Mouse (Mus musculus): ENCODE results near the gene Rps27. TPM values are rescaled to one million over a fixed set of nuclear protein-coding genes. Genes with fewer than 3 reads are reported as not detected.

Gene Rps27
- polyA plus RNA-seq, 1 experiment from 2014 or later: 574 TPM

DNA sequence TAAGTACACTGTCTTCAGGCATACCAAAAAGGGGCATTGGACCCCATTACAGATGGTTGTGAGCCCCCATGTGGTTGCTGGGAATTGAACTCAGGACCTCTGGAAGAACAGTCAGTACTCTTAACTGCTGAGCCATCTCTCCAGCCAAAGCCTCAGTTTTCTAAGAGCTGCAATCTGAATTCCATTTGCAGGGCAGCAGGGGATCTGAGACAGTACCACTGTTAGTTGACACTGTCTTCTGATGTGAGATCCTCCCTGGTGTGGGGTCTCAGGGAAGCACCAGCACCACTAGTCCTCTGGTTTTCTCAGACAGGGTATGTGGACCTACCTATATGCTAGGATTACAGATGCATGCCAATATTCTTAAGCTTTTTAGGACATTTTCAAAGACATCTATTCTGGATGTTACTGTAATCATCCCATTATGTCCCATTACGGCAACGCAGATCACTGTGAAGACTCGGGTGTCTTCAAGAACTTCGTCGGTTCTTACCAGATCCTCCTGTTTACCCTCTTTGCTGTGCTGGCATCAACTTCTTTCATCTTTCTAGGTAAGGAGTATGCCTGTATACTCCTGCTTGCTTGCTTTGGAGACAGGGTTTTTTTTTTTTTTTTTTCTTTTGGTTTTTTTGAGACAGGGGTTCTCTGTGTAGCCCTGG lies 3.4 kb downstream of the Rps27 start:
- H3K4me3 ChIP-seq (replicated peaks): no peak overlapping the region
- no peak overlapping the region for H3K27ac ChIP-seq (replicated peaks)
- no peak overlapping the region for H3K9ac ChIP-seq
- H3K4me2 ChIP-seq: no peak overlapping the region
- ATAC-seq (ENCODE audit: insufficient read depth): no peak
- WGBS (ENCODE audit: insufficient replicate concordance): 86% methylated on average over 5 of the region's 5 CpGs
- H3K36me3 ChIP-seq (replicated peaks): peaks cover 56% of the 10 kb centered on the region
- H3K9me3 ChIP-seq (replicated peaks): no peaks in the 10 kb centered on the region
- H3K27me3 ChIP-seq: no peaks in the 10 kb centered on the region
- peaks cover 33% of the 10 kb centered on the region for H3K4me1 ChIP-seq (replicated peaks)

GRCm38 (mm10) chr3:90208662-90209061 lies 4.8 kb downstream of the Rps27 start:
- no peak for ATAC-seq (ENCODE audit: insufficient read depth)
- Histone ChIP-seq H3K36me3 (replicated peaks) (peaks cover 56% of the 10 kb centered on the region), H3K9ac (no peak overlapping the region), H3K4me3 (replicated peaks) (no peak overlapping the region), H3K27me3 (no peaks in the 10 kb centered on the region), H3K4me2 (no peak overlapping the region), H3K4me1 (replicated peaks) (peaks cover 27% of the 10 kb centered on the region), H3K9me3 (replicated peaks) (no peaks in the 10 kb centered on the region), H3K27ac (replicated peaks) (no peak overlapping the region)
- WGBS (ENCODE audit: insufficient replicate concordance): 75% methylated on average over 2 of the region's 2 CpGs

- Histone ChIP-seq H3K9ac (no peak overlapping the region), H3K9me3 (replicated peaks) (no peaks in the 10 kb centered on the region), H3K27me3 (no peaks in the 10 kb centered on the region), H3K4me2 (no peak overlapping the region), H3K4me1 (replicated peaks) (no peaks in the 10 kb centered on the region), H3K4me3 (replicated peaks) (no peak overlapping the region), H3K27ac (replicated peaks) (no peak overlapping the region), H3K36me3 (replicated peaks) (peaks cover 26% of the 10 kb centered on the region)
- ATAC-seq (ENCODE audit: insufficient read depth): no peak
- WGBS (ENCODE audit: insufficient replicate concordance): 91% methylated on average over 2 of the region's 2 CpGs
Observed at GRCm38 (mm10) chr3:90204582-90204981, 8.9 kb downstream of the Rps27 start.

- no peaks in the 10 kb centered on the region for H3K4me1 ChIP-seq (replicated peaks)
- no peak overlapping the region for H3K4me3 ChIP-seq (replicated peaks)
- peaks cover 16% of the 10 kb centered on the region for H3K36me3 ChIP-seq (replicated peaks)
- no peak for ATAC-seq (ENCODE audit: insufficient read depth)
- H3K4me2 ChIP-seq: no peak overlapping the region
- no peaks in the 10 kb centered on the region for H3K27me3 ChIP-seq
- H3K9ac ChIP-seq: no peak overlapping the region
- no peaks in the 10 kb centered on the region for H3K9me3 ChIP-seq (replicated peaks)
- H3K27ac ChIP-seq (replicated peaks): no peak overlapping the region
- WGBS (ENCODE audit: insufficient replicate concordance): 61% methylated on average over 5 of the region's 5 CpGs
Observed at GRCm38 (mm10) chr3:90203619-90204018, 9.8 kb downstream of the Rps27 start.

- no peak overlapping the region for H3K9ac ChIP-seq
- H3K9me3 ChIP-seq (replicated peaks): no peaks in the 10 kb centered on the region
- H3K4me3 ChIP-seq (replicated peaks): no peak overlapping the region
- H3K27me3 ChIP-seq: no peaks in the 10 kb centered on the region
- H3K4me1 ChIP-seq (replicated peaks): no peaks in the 10 kb centered on the region
- 70% methylated on average over 1 of the region's 1 CpGs for WGBS (ENCODE audit: insufficient replicate concordance)
- peaks cover 9% of the 10 kb centered on the region for H3K36me3 ChIP-seq (replicated peaks)
- no peak overlapping the region for H3K4me2 ChIP-seq
- no peak for ATAC-seq (ENCODE audit: insufficient read depth)
- H3K27ac ChIP-seq (replicated peaks): no peak overlapping the region
Observed at GRCm38 (mm10) chr3:90202884-90203283, 10.6 kb downstream of the Rps27 start.

- Histone ChIP-seq H3K4me2 (no peak overlapping the region), H3K27me3 (no peaks in the 10 kb centered on the region), H3K36me3 (replicated peaks) (no peaks in the 10 kb centered on the region), H3K9me3 (replicated peaks) (no peaks in the 10 kb centered on the region), H3K4me3 (replicated peaks) (no peak overlapping the region), H3K4me1 (replicated peaks) (no peaks in the 10 kb centered on the region), H3K27ac (replicated peaks) (no peak overlapping the region), H3K9ac (no peak overlapping the region)
- 50% methylated on average over 1 of the region's 1 CpGs for WGBS (ENCODE audit: insufficient replicate concordance)
- ATAC-seq (ENCODE audit: insufficient read depth): no peak
Observed at GRCm38 (mm10) chr3:90197548-90197947, 15.9 kb downstream of the Rps27 start.

DNA sequence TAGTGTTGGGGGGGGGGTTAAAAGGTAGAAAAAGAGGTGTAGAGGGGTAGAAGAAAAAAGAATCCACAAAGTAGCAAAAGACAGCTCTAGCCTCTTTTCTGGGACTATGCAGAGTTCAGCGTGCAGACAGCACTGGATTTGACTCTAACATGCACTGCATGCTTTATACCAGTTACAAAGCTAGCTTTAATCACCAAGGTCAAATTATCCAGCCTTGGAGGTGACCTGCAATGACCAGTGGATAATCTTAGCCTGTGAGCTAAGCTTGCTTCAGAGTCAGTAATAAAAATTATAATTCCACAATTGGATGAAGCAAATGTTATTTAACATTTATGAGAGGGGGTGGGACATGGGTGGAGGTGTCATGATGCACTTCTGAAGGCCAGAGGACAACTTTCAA lies 17.8 kb downstream of the Rps27 start:
- no peak overlapping the region for H3K9ac ChIP-seq
- no peak overlapping the region for H3K4me3 ChIP-seq (replicated peaks)
- no peak overlapping the region for H3K27ac ChIP-seq (replicated peaks)
- no peaks in the 10 kb centered on the region for H3K4me1 ChIP-seq (replicated peaks)
- no peak for ATAC-seq (ENCODE audit: insufficient read depth)
- H3K4me2 ChIP-seq: no peak overlapping the region
- WGBS (ENCODE audit: insufficient replicate concordance): 63% methylated on average over 1 of the region's 1 CpGs
- H3K27me3 ChIP-seq: no peaks in the 10 kb centered on the region
- H3K9me3 ChIP-seq (replicated peaks): no peaks in the 10 kb centered on the region
- H3K36me3 ChIP-seq (replicated peaks): no peaks in the 10 kb centered on the region

GRCm38 (mm10) chr3:90194759-90195158 lies 18.7 kb downstream of the Rps27 start:
- H3K4me2 ChIP-seq: no peak overlapping the region
- no peak overlapping the region for H3K27ac ChIP-seq (replicated peaks)
- H3K4me1 ChIP-seq (replicated peaks): no peaks in the 10 kb centered on the region
- H3K9ac ChIP-seq: no peak overlapping the region
- no peaks in the 10 kb centered on the region for H3K27me3 ChIP-seq
- ATAC-seq (ENCODE audit: insufficient read depth): no peak
- H3K9me3 ChIP-seq (replicated peaks): no peaks in the 10 kb centered on the region
- H3K4me3 ChIP-seq (replicated peaks): no peak overlapping the region
- H3K36me3 ChIP-seq (replicated peaks): no peaks in the 10 kb centered on the region
- 52% methylated on average over 4 of the region's 4 CpGs for WGBS (ENCODE audit: insufficient replicate concordance)

DNA sequence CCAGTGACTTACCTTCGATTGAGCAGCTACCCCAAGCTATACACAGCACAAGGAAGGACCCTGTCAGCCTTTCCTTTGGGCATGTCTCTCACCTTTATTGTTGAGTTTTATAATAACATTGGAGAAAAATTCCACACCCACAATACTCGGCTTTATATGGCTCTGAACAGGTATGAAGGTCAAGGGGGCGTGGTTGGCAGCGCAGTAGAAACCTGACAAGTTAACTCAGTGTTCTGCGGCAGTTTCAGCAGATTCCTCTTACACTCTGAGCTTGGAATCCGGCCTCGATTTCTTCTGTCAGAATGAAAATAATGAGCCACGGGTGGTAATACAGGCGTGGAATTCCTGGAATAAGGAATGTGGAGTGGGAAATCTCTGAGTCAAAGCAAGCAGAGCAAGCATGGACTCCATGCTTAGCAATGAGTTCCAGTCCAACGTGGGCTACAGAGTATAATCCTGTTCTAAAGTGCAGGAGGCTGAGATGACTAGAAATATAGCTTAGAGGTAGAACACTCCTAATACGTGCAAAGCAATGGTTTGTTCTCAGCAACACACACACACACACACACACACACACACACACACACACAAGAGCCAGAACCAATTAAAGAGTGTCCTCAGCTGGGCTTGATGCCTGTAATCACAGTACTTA lies 22.5 kb downstream of the Rps27 start:
- no peak overlapping the region for H3K4me2 ChIP-seq
- WGBS (ENCODE audit: insufficient replicate concordance): 59% methylated on average over 11 of the region's 11 CpGs
- H3K36me3 ChIP-seq (replicated peaks): no peaks in the 10 kb centered on the region
- H3K4me3 ChIP-seq (replicated peaks): no peak overlapping the region
- H3K9me3 ChIP-seq (replicated peaks): no peaks in the 10 kb centered on the region
- H3K4me1 ChIP-seq (replicated peaks): no peaks in the 10 kb centered on the region
- no peak overlapping the region for H3K9ac ChIP-seq
- H3K27ac ChIP-seq (replicated peaks): no peak overlapping the region
- H3K27me3 ChIP-seq: no peaks in the 10 kb centered on the region
- ATAC-seq (ENCODE audit: insufficient read depth): no peak

- Histone ChIP-seq H3K9me3 (replicated peaks) (no peaks in the 10 kb centered on the region), H3K36me3 (replicated peaks) (no peaks in the 10 kb centered on the region), H3K27me3 (no peaks in the 10 kb centered on the region), H3K4me2 (no peak overlapping the region), H3K4me1 (replicated peaks) (no peaks in the 10 kb centered on the region), H3K9ac (no peak overlapping the region), H3K27ac (replicated peaks) (no peak overlapping the region), H3K4me3 (replicated peaks) (no peak overlapping the region)
- 62% methylated on average over 3 of the region's 3 CpGs for WGBS (ENCODE audit: insufficient replicate concordance)
- ATAC-seq (ENCODE audit: insufficient read depth): no peak
Observed at GRCm38 (mm10) chr3:90183581-90183980, 29.9 kb downstream of the Rps27 start.

GRCm38 (mm10) chr3:90179566-90179965 lies 33.9 kb downstream of the Rps27 start:
- Histone ChIP-seq H3K4me1 (replicated peaks) (no peaks in the 10 kb centered on the region), H3K9ac (no peak overlapping the region), H3K27me3 (no peaks in the 10 kb centered on the region), H3K36me3 (replicated peaks) (no peaks in the 10 kb centered on the region), H3K4me3 (replicated peaks) (no peak overlapping the region), H3K4me2 (no peak overlapping the region), H3K9me3 (replicated peaks) (no peaks in the 10 kb centered on the region), H3K27ac (replicated peaks) (no peak overlapping the region)
- 45% methylated on average over 3 of the region's 3 CpGs for WGBS (ENCODE audit: insufficient replicate concordance)
- ATAC-seq (ENCODE audit: insufficient read depth): no peak

Measured in liver, embryonic 15.5 days (tissue).